Mouse (Mus musculus) ES-E14 (cell line): ENCODE measurements around the gene Hmbs. TPM values are rescaled to one million over a fixed set of nuclear protein-coding genes. Genes with fewer than 3 reads are reported as not detected.
A peak's percentile ranks its signal among the peaks of the same experiment; 100 is the strongest.

Experiments
- DNase-seq: peaks from one replicate; pipeline ENCODE4 v3.0.0-alpha.2; 2013; ENCODE audit warnings: low read depth, low spot score
- H3K27ac ChIP-seq: 2 replicates; pipeline ENCODE4 v1.5.1; 2012; ENCODE audit warnings: low read depth, mild to moderate bottlenecking, low read length, moderate library complexity, mixed read lengths; ENCODE audit not compliant: poor library complexity, insufficient read depth, severe bottlenecking
- H3K36me3 ChIP-seq: 2 replicates; pipeline ENCODE4 v1.6.1; 2012; ENCODE audit warnings: mild to moderate bottlenecking, low read length, moderate library complexity, mixed read lengths; ENCODE audit not compliant: control insufficient read depth, poor library complexity, insufficient read depth, severe bottlenecking
- H3K4me1 ChIP-seq, 2 experiments: fragments of 150-350 bp in 1 of 2; sonication (generic) in 1 of 2; 2 replicates each; pipeline ENCODE4 v1.6.1; 2012; ENCODE audit warnings: low read length in 2 of 2, mild to moderate bottlenecking in 1 of 2, mixed read lengths in 1 of 2; ENCODE audit not compliant: control insufficient read depth in 2 of 2, insufficient read depth in 2 of 2, poor library complexity in 1 of 2
- H3K4me3 ChIP-seq, 2 experiments: fragments of 150-350 bp in 1 of 2; sonication (generic) in 1 of 2; 2 replicates each; pipeline ENCODE4 v1.5.1; 2012; ENCODE audit warnings: low read length in 2 of 2, low read depth in 1 of 2, mild to moderate bottlenecking in 1 of 2, mixed read lengths in 1 of 2; ENCODE audit not compliant: insufficient read depth in 1 of 2, poor library complexity in 1 of 2, severe bottlenecking in 1 of 2
- H3K9ac ChIP-seq: 2 replicates; pipeline ENCODE4 v1.6.1; 2012; ENCODE audit warnings: low read depth, mild to moderate bottlenecking, low read length, mixed read lengths; ENCODE audit not compliant: poor library complexity, insufficient read depth, severe bottlenecking
- H3K9me3 ChIP-seq: fragments of 150-350 bp; sonication (generic); 2 replicates; pipeline ENCODE4 v1.6.1; 2012; ENCODE audit warnings: low read depth, mild to moderate bottlenecking, low read length; ENCODE audit not compliant: control insufficient read depth, insufficient read depth
- CHD2 ChIP-seq: IDR thresholded peaks from 2 replicates; pipeline ENCODE4 v1.6.1; 2014; ENCODE audit warnings: mild to moderate bottlenecking, low read depth, low read length, inconsistent platforms
- HCFC1 ChIP-seq: IDR thresholded peaks from 2 replicates; pipeline ENCODE4 v1.6.1; 2012; ENCODE audit warnings: low read length, inconsistent platforms, borderline replicate concordance; ENCODE audit not compliant: insufficient read depth
- MAFK ChIP-seq: IDR thresholded peaks from 2 replicates; pipeline ENCODE4 v1.6.1; 2014; ENCODE audit warnings: mild to moderate bottlenecking, low read depth, low read length, inconsistent platforms; ENCODE audit not compliant: insufficient read depth
- ZC3H11A ChIP-seq: IDR thresholded peaks from 2 replicates; pipeline ENCODE4 v1.6.1; 2012; ENCODE audit warnings: low read depth, mild to moderate bottlenecking, inconsistent platforms, low read length, borderline replicate concordance
- ZNF384 ChIP-seq: IDR thresholded peaks from 2 replicates; pipeline ENCODE4 v1.6.1; 2012; ENCODE audit warnings: low read depth, low read length, inconsistent platforms
- in situ Hi-C, 2 experiments: fragments of 600-800 bp; cut with MboI; formaldehyde crosslinking; loops; one replicate each; pipeline ENCODE4 v1.15.1; 2025; ENCODE audit warnings: low sequenced_read_pairs in 2 of 2, inconsistent platforms in 1 of 2; ENCODE audit not compliant: unreplicated experiment in 2 of 2
- total RNA-seq: library from RNA; depleted of rRNA; stranded (reverse); fragments of 300-350 nt; gene quantifications from 2 replicates; pipeline ENCODE4 v1.2.3, GENCODE M21; 2012

Gene Hmbs
- total RNA-seq, 1 experiment: 71.3 TPM

- no peaks in the 10 kb centered on the region for H3K36me3 ChIP-seq
- no peak for DNase-seq
- H3K4me1 ChIP-seq: peaks cover 0 to 3% of the 10 kb centered on the region in 2 experiments; a peak in 1 of 4 replicates
- no peak for TF ChIP-seq ZC3H11A
- TF ChIP-seq CHD2: no peak
- TF ChIP-seq HCFC1: no peak
- TF ChIP-seq ZNF384: no peak
- no peak for TF ChIP-seq MAFK
- peak overlapping the region; percentile 78 for H3K9ac ChIP-seq
- H3K27ac ChIP-seq: no peak overlapping the region
- in situ Hi-C loops: no loop called here
- H3K9me3 ChIP-seq: no peaks in the 10 kb centered on the region
- H3K4me3 ChIP-seq: peak overlapping the region; percentile 88 to 91
Observed at GRCm38 (mm10) chr9:44319105-44319886, 24.7 kb downstream of the Hmbs start.

GRCm38 (mm10) chr9:44318826-44319095, 25.3 kb downstream of the Hmbs start:
- in situ Hi-C loops: no loop called here
- Histone ChIP-seq H3K4me1 (peaks cover 0 to 3% of the 10 kb centered on the region in 2 experiments; a peak in 1 of 4 replicates), H3K9me3 (no peaks in the 10 kb centered on the region), H3K27ac (no peak overlapping the region), H3K4me3 (no peak overlapping the region), H3K36me3 (no peaks in the 10 kb centered on the region), H3K9ac (no peak overlapping the region)
- TF ChIP-seq HCFC1 (no peak), MAFK (no peak), ZC3H11A (no peak), CHD2 (no peak), ZNF384 (no peak)
- no peak for DNase-seq

- in situ Hi-C loops: no loop called here
- no peak overlapping the region for H3K9ac ChIP-seq
Observed at GRCm38 (mm10) chr9:44318076-44318825, 25.8 kb downstream of the Hmbs start.

GRCm38 (mm10) chr9:44317452-44317851, 26.6 kb downstream of the Hmbs start:
- no peaks in the 10 kb centered on the region for H3K36me3 ChIP-seq
- peaks cover 0 to 2% of the 10 kb centered on the region in 2 experiments; a peak in 1 of 4 replicates for H3K4me1 ChIP-seq
- in situ Hi-C loops: no loop called here
- no peak overlapping the region for H3K4me3 ChIP-seq
- no peak for TF ChIP-seq MAFK
- no peak for TF ChIP-seq CHD2
- TF ChIP-seq ZNF384: no peak
- TF ChIP-seq ZC3H11A: no peak
- no peak for TF ChIP-seq HCFC1
- H3K9ac ChIP-seq: no peak overlapping the region
- H3K9me3 ChIP-seq: no peaks in the 10 kb centered on the region
- H3K27ac ChIP-seq: no peak overlapping the region
- no peak for DNase-seq

More at GRCm38 (mm10) chr9:44318076-44318825, 25.8 kb downstream of the Hmbs start:
- Histone ChIP-seq H3K4me1 (peaks cover 0 to 3% of the 10 kb centered on the region in 2 experiments; a peak in 1 of 4 replicates), H3K27ac (no peak overlapping the region), H3K4me3 (no peak overlapping the region), H3K9me3 (no peaks in the 10 kb centered on the region), H3K36me3 (no peaks in the 10 kb centered on the region)
- TF ChIP-seq HCFC1: no peak
- no peak for TF ChIP-seq ZNF384
- TF ChIP-seq ZC3H11A: no peak
- no peak for TF ChIP-seq CHD2
- TF ChIP-seq MAFK: no peak
- DNase-seq: no peak
